8 mouse cellular contexts compared by ENCODE assay signal in genomic region chr9:120575748-120576661, GRCm38 (mm10). TPM values are rescaled to one million over a fixed set of nuclear protein-coding genes. Genes with fewer than 3 reads are reported as not detected.
DNase-seq lines count a peak whose midpoint lies in the region; ATAC-seq lines count a peak whose summit lies in the region.

No protein-coding gene starts in this region.

- no peak for DNase-seq in forebrain, embryonic 10.5 days (ENCODE audit: extremely low spot score, low spot score)
- peak; percentile 25 for DNase-seq in MN1 (ENCODE audit: low spot score)
- DNase-seq in midbrain, embryonic 10.5 days (ENCODE audit: low spot score): peak; percentile 28
- no peak for DNase-seq in adrenal gland, adult 8-10 months
- no peak for DNase-seq in heart, adult 9 months (ENCODE audit: low spot score in 2 of 2)

- H3K27me3 ChIP-seq in forebrain, embryonic 10.5 days (ENCODE audit: poor library complexity, severe bottlenecking): no peaks in the 10 kb centered on the region
- H3K27me3 ChIP-seq in forebrain, embryonic 16.5 days (replicated peaks; ENCODE audit: control insufficient read depth, insufficient read depth, low read length): no peaks in the 10 kb centered on the region
- no peaks in the 10 kb centered on the region for H3K27me3 ChIP-seq in hindbrain, embryonic 13.5 days
- H3K27me3 ChIP-seq in midbrain, embryonic 10.5 days (ENCODE audit: low read depth, poor library complexity, severe bottlenecking): no peaks in the 10 kb centered on the region

- H3K27ac ChIP-seq in forebrain, embryonic 10.5 days: no peak overlapping the region
- H3K27ac ChIP-seq in forebrain, embryonic 16.5 days (ENCODE audit: low read length): no peak overlapping the region
- H3K27ac ChIP-seq in hindbrain, embryonic 13.5 days: no peak overlapping the region
- H3K27ac ChIP-seq in midbrain, embryonic 10.5 days (replicated peaks): peak overlapping the region; percentile 33; the same call in 1 of the 2 replicates

- peaks cover 44% of the 10 kb centered on the region for H3K36me3 ChIP-seq in forebrain, embryonic 10.5 days (replicated peaks)
- peaks cover 26% of the 10 kb centered on the region for H3K36me3 ChIP-seq in forebrain, embryonic 16.5 days (ENCODE audit: control insufficient read depth, insufficient read depth)
- H3K36me3 ChIP-seq in hindbrain, embryonic 13.5 days: peaks cover 40% of the 10 kb centered on the region
- peaks cover 44% of the 10 kb centered on the region for H3K36me3 ChIP-seq in midbrain, embryonic 10.5 days

- peaks cover 37% of the 10 kb centered on the region for H3K4me1 ChIP-seq in forebrain, embryonic 10.5 days
- H3K4me1 ChIP-seq in forebrain, embryonic 16.5 days (replicated peaks; ENCODE audit: control insufficient read depth, insufficient read depth, low read length): peaks cover 25% of the 10 kb centered on the region
- peaks cover 33% of the 10 kb centered on the region for H3K4me1 ChIP-seq in hindbrain, embryonic 13.5 days (replicated peaks)
- peaks cover 39% of the 10 kb centered on the region for H3K4me1 ChIP-seq in midbrain, embryonic 10.5 days

- H3K4me2 ChIP-seq in forebrain, embryonic 16.5 days (ENCODE audit: low read length): no peak overlapping the region; the same call in 1 of the 2 replicates
- H3K4me2 ChIP-seq in hindbrain, embryonic 13.5 days: peak overlapping the region; percentile 86; the same call in 1 of the 2 replicates

- H3K4me3 ChIP-seq in forebrain, embryonic 10.5 days: peak overlapping the region; percentile 79; the same call in 1 of the 2 replicates
- H3K4me3 ChIP-seq in forebrain, embryonic 16.5 days (replicated peaks; ENCODE audit: low read length): no peak overlapping the region
- 0 out of 2 replicates have a peak overlapping the region, but pooled peaks have one; percentile 60 for H3K4me3 ChIP-seq in hindbrain, embryonic 13.5 days
- H3K4me3 ChIP-seq in midbrain, embryonic 10.5 days: peak overlapping the region; percentile 87

- H3K9ac ChIP-seq in forebrain, embryonic 16.5 days (replicated peaks; ENCODE audit: low read depth, low read length): no peak overlapping the region
- no peak overlapping the region for H3K9ac ChIP-seq in hindbrain, embryonic 13.5 days

- H3K9me3 ChIP-seq in forebrain, embryonic 10.5 days: no peaks in the 10 kb centered on the region
- H3K9me3 ChIP-seq in forebrain, embryonic 16.5 days (ENCODE audit: control insufficient read depth, low read length): no peaks in the 10 kb centered on the region
- H3K9me3 ChIP-seq in hindbrain, embryonic 13.5 days: no peaks in the 10 kb centered on the region
- no peaks in the 10 kb centered on the region for H3K9me3 ChIP-seq in midbrain, embryonic 10.5 days (replicated peaks)

- WGBS in forebrain, embryonic 10.5 days: 57% methylated on average over 6 of the region's 6 CpGs
- WGBS in forebrain, embryonic 16.5 days: 57% methylated on average over 6 of the region's 6 CpGs
- WGBS in hindbrain, embryonic 13.5 days: 63% methylated on average over 6 of the region's 6 CpGs
- 62% methylated on average over 6 of the region's 6 CpGs for WGBS in midbrain, embryonic 10.5 days

- ATAC-seq in forebrain, embryonic 16.5 days: no peak
- ATAC-seq in hindbrain, embryonic 13.5 days (ENCODE audit: low FRiP score): no peak
- ATAC-seq in granulocyte monocyte progenitor cell, adult 5-6 weeks (replicated peaks; ENCODE audit: poor library complexity, severe bottlenecking): no peak

RNA-seq across cellular contexts. Expression of gene Rpl14, which starts 4.8 kb away (rescaled TPM):
- 785 and 825 TPM in 2 replicates for polyA plus RNA-seq in forebrain, embryonic 10.5 days (2016; fragmentation: Nextera tagmentation; extraction: Ambion mirVana)
- polyA plus RNA-seq in forebrain, embryonic 16.5 days (2015; fragmentation: Nextera tagmentation; extraction: Ambion mirVana): 400 and 407 TPM in 2 replicates
- polyA plus RNA-seq in hindbrain, embryonic 13.5 days (2015; fragmentation: Nextera tagmentation; extraction: Ambion mirVana): 481 and 484 TPM in 2 replicates
- polyA plus RNA-seq in midbrain, embryonic 10.5 days (2016; fragmentation: Nextera tagmentation; extraction: Ambion mirVana): 691 and 854 TPM in 2 replicates
- total RNA-seq in adrenal gland, adult 8-10 months (2022): 100 to 1,000 TPM; 496 to 577 (median 521) TPM
- total RNA-seq in granulocyte monocyte progenitor cell, adult 5-6 weeks (2014; fragmentation: Nextera tagmentation): 1,591 and 1,842 TPM in 2 replicates
- total RNA-seq in granulocyte monocyte progenitor cell, adult 5-6 weeks (2017): 1,837 and 2,050 TPM in 2 replicates

RNA-seq across cellular contexts. Expression of gene Entpd3, which starts 36.4 kb away (rescaled TPM):
- polyA plus RNA-seq in forebrain, embryonic 10.5 days (2016; fragmentation: Nextera tagmentation; extraction: Ambion mirVana): 0.16 and 0.33 TPM in 2 replicates
- polyA plus RNA-seq in forebrain, embryonic 16.5 days (2015; fragmentation: Nextera tagmentation; extraction: Ambion mirVana): 2.3 and 2.6 TPM in 2 replicates
- polyA plus RNA-seq in hindbrain, embryonic 13.5 days (2015; fragmentation: Nextera tagmentation; extraction: Ambion mirVana): 1.2 and 1.6 TPM in 2 replicates
- polyA plus RNA-seq in midbrain, embryonic 10.5 days (2016; fragmentation: Nextera tagmentation; extraction: Ambion mirVana): 0.06 and 0.07 TPM in 2 replicates
- total RNA-seq in adrenal gland, adult 8-10 months (2022): 1 to 10 TPM in 2 of 4 experiments, under 1 TPM in 2; 0.15 to 4.7 (median 1.6) TPM
- total RNA-seq in granulocyte monocyte progenitor cell, adult 5-6 weeks (2014; fragmentation: Nextera tagmentation): not detected in 2 replicates
- not detected in 2 replicates for total RNA-seq in granulocyte monocyte progenitor cell, adult 5-6 weeks (2017)

Comparison
In these comparisons a context has a peak if more than half of its experiments do, and no peak if none do; other contexts are left out.
1. DNase-seq: peak in MN1 (single experiment) and midbrain, embryonic 10.5 days (single experiment); none in forebrain, embryonic 10.5 days (single experiment), adrenal gland, adult 8-10 months (single experiment) and heart, adult 9 months (0 of 2).